ENCODE assay signal across 21 mouse cellular contexts in the genomic region with DNA sequence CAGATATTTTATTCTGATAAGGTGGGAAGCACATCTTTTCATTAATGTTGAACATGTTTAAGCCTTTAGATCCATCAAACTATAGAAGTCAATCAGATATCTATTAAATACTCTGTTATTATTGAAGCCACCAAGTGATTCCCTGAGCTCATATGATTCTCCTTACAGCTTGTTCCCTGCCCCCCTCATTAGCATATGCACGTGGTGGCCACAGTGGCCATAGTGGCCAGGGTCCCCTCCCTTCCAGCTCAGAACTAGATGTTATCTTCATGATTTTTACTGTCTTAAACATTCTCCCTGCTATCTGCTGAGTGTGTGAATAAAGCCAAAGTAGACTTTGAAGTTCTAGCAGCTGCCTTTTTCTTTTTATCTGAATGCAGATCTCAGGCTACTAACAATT.
"Had no signal": no experiment of that assay in that cellular context is flagged by ENCODE, and none has a peak within 500 bp of the region (broad histone marks: within the 10 kb centered on the region; RNA-seq: fewer than 3 reads in every experiment).

No protein-coding gene starts in this region.

- ATAC-seq: intestine, postnatal 0 days; liver, embryonic 12.5 days had no signal

- H3K9me3 ChIP-seq: limb, embryonic 10.5 days; limb, embryonic 13.5 days; liver, embryonic 12.5 days; liver, embryonic 15.5 days; neural tube, embryonic 13.5 days; stomach, embryonic 15.5 days had no signal

- H3K4me3 ChIP-seq: layer of hippocampus, adult 2 months; limb, embryonic 10.5 days; limb, embryonic 13.5 days; liver, embryonic 12.5 days; liver, embryonic 15.5 days; myocyte; neural tube, embryonic 13.5 days; stomach, embryonic 15.5 days had no signal

- H3K4me2 ChIP-seq: limb, embryonic 13.5 days; liver, embryonic 12.5 days; liver, embryonic 15.5 days; neural tube, embryonic 13.5 days; stomach, embryonic 15.5 days had no signal

- H3K4me1 ChIP-seq: limb, embryonic 13.5 days; liver, embryonic 12.5 days; liver, embryonic 15.5 days; stomach, embryonic 15.5 days had no signal

- DNase-seq: kidney, adult 2 months; kidney, postnatal 25 days; layer of hippocampus, adult 9-11 months; liver; lung, adult 2 months; lung, postnatal 14 days; lung, postnatal 4 days; retina, postnatal 1 day; right cerebral cortex, postnatal 25 days; spleen, adult 18-20 months; thymus, postnatal 25 days had no signal

- H3K36me3 ChIP-seq: limb, embryonic 10.5 days; limb, embryonic 13.5 days; liver, embryonic 12.5 days; liver, embryonic 15.5 days; neural tube, embryonic 13.5 days; stomach, embryonic 15.5 days had no signal

- H3K27me3 ChIP-seq: limb, embryonic 13.5 days; liver, embryonic 12.5 days; liver, embryonic 15.5 days; neural tube, embryonic 13.5 days; stomach, embryonic 15.5 days had no signal

- H3K27ac ChIP-seq: kidney, postnatal 0 days; layer of hippocampus, adult 2 months; limb, embryonic 10.5 days; limb, embryonic 13.5 days; liver, embryonic 12.5 days; liver, embryonic 15.5 days; neural tube, embryonic 13.5 days; stomach, embryonic 15.5 days had no signal

- H3K9ac ChIP-seq: limb, embryonic 13.5 days; liver, embryonic 12.5 days; liver, embryonic 15.5 days; neural tube, embryonic 13.5 days; stomach, embryonic 15.5 days had no signal
